Mouse (Mus musculus) bone marrow, adult 2 months (tissue): ENCODE measurements at regions not wholly inside any gene's neighbourhood (a gene's known extent, or its start where the extent isn't known, plus 50 kb on each side); places are given as distances from the start of the nearest gene placed in this dataset.

Source experiments
- H3K27ac ChIP-seq: fragments of 200-500 bp; 2 replicates; pipeline ENCODE4 v1.5.1; 2012; ENCODE audit warnings: low read depth, mild to moderate bottlenecking, control low read depth, inconsistent platforms, low read length; ENCODE audit not compliant: control insufficient read depth, poor library complexity, insufficient read depth
- H3K4me1 ChIP-seq: fragments of 200-500 bp; 2 replicates; pipeline ENCODE4 v1.6.1; 2011; ENCODE audit warnings: low read length; ENCODE audit not compliant: control insufficient read depth, insufficient read depth
- H3K4me3 ChIP-seq: fragments of 200-500 bp; replicated peaks from 2 replicates; pipeline ENCODE3; 2011; ENCODE audit warnings: mild to moderate bottlenecking, low read depth, low read length, control low read depth; ENCODE audit not compliant: control insufficient read depth
- CTCF ChIP-seq: fragments of 200-500 bp; IDR thresholded peaks from 2 replicates; pipeline ENCODE4 v1.5.1; 2011; ENCODE audit warnings: low read length, control low read depth; ENCODE audit not compliant: control insufficient read depth, insufficient read depth
- POLR2A ChIP-seq: fragments of 200-500 bp; IDR thresholded peaks from 2 replicates; pipeline ENCODE4 v1.6.1; 2011; ENCODE audit warnings: low read depth, mild to moderate bottlenecking, control low read depth, low read length, borderline replicate concordance; ENCODE audit not compliant: control insufficient read depth
- WGBS: fragments of 180-500 bp; shearing (Covaris S2); methylation state at CpG from one replicate; pipeline ENCODE4 v1.1.7; 2018; 5-methylcytosine and 5-hydroxymethylcytosine counted together

DNA sequence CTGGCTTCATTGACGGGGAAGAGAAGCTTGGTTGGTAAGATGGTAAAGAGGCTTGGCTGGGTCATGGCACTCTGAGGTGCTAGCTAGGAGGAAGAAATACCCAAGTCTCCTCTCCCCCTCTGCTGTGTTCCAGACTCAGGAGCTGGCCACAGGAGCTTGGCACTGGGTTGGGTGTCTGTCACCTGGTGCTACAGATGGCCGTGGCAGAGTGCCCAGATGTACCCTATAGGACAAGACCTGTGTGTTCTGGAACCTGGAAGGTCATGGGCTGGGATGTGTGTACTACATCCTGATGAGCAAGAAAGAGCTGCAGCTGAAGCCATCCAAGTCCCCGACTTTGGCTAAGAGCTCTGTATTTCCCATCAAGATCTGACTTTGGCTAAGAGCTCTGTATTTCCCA, 72.4 kb downstream of the Nupl2 start:
- TF ChIP-seq CTCF (no peak), POLR2A (no peak)
- H3K4me3 ChIP-seq = no peak overlapping the region
- no peak overlapping the region for H3K27ac ChIP-seq
- WGBS = 69% methylated on average over 3 of the region's 3 CpGs
- no peaks in the 10 kb centered on the region for H3K4me1 ChIP-seq

DNA sequence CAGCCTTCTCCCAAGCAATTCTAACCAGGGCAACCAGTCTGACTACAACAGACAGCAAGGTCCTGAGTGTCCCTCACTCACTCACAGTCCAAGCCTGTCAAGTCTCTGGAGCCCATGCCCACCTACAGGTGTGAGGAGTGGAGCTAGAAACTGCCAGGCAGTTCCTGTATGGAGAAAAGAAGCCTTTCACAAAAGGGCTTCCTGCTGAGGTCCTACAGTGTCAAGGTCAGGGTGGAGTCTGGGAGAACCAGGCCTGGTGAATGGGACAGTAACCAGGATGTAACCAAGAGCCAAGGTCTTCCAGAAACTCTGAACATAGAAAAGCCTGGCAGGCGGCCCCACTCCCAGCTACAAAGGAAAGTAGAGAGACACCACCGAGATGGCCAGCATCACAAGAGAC, 74.2 kb downstream of the Nupl2 start:
- H3K4me3 ChIP-seq = no peak overlapping the region
- WGBS = 64% methylated on average over 2 of the region's 2 CpGs
- H3K27ac ChIP-seq = no peak overlapping the region
- TF ChIP-seq CTCF = no peak
- no peak for TF ChIP-seq POLR2A
- no peaks in the 10 kb centered on the region for H3K4me1 ChIP-seq

DNA sequence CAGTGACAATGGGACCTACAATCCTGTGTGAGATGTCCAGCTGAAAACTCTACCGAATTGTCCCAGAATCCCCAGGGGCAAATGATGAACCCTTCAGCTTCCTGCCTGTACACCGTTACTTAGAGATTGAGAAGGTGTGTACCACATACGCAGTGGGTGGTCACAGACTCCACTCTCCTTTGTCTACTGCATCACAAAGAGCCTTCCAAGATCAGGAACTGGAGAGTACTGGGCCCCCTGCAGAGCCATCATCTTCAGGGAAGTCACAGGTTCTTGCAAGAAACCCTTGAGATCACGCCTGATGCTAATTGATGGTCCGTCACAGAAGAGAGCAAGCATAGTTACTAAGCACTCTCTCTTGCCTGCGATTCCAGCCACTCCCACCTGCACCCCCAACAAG, 79.4 kb downstream of the Nupl2 start:
- WGBS = 77% methylated on average over 6 of the region's 6 CpGs
- H3K4me1 ChIP-seq = no peaks in the 10 kb centered on the region

DNA sequence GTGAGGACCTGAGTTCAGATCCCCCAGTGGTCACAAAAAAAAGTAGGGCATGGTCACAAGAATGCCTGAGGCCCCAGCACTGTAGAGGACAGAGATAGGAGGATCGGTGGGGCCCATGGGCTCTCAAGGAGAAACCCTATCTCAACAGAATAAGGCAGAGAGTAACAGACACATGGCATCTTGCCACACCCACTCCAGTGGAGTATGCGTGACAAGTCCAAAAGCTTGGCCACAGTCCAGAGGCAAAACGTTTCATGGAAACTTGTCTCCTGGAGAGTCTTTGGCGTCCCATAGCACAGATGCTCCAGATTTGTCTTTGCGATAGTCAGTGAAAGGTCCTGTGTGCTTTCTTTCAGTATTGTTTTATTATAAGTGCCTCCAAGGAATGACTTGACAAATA, 90.7 kb downstream of the Nupl2 start:
- Histone ChIP-seq H3K4me3 (no peak overlapping the region), H3K27ac (no peak overlapping the region), H3K4me1 (no peaks in the 10 kb centered on the region)
- TF ChIP-seq POLR2A = no peak
- no peak for TF ChIP-seq CTCF
- WGBS = 75% methylated on average over 5 of the region's 5 CpGs

More for the DNA sequence above, 79.4 kb downstream of the Nupl2 start:
- Histone ChIP-seq H3K27ac (no peak overlapping the region), H3K4me3 (no peak overlapping the region)
- TF ChIP-seq POLR2A (no peak), CTCF (no peak)

DNA sequence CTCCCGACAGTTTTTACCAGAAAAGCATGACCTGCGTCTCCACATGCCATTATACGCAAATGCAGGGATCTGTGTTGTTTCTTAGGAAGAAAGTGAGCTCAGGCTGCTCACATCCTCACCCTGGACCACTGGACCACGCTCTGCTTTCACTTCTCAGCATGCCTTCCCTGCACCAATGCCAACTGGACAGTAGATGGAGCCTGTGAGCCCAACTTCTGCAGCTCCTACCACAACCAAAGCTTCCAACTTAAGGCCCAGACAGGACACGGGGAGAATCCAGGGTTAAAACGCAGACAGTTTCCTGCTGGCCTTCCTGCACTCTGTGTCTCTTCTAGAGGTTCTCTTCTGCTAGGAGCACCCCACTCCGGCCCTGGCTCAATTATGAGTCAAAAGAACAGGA, 90.3 kb downstream of the Kcnh2 start:
- TF ChIP-seq CTCF = peak; percentile 86
- TF ChIP-seq POLR2A = no peak
- no peak overlapping the region for H3K4me3 ChIP-seq
- no peaks in the 10 kb centered on the region for H3K4me1 ChIP-seq
- H3K27ac ChIP-seq = no peak overlapping the region
- WGBS = 9% methylated on average over 7 of the region's 7 CpGs

DNA sequence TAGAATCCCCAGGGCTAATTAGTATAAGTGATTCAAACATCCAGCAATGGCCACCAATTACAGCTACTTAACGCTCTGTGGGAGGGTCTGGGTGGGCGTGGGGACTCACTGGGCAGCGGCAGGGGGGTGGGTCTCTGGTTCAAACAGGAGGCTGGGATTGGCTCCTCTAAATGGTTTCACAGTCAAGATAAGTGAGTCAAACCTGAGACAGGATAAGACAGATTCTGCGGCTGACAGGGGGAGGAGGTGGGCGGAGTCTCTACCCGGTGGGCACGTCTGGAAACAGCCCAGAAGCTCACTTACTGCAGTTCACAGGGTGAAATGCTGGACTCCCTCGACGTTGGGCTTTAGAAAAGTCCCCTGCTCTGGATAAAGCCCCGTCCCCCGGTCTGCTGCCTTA, 89.3 kb downstream of the Kcnh2 start:
- Histone ChIP-seq H3K4me3 (no peak overlapping the region), H3K4me1 (no peaks in the 10 kb centered on the region), H3K27ac (no peak overlapping the region)
- WGBS = 22% methylated on average over 11 of the region's 11 CpGs
- TF ChIP-seq POLR2A = no peak
- no peak for TF ChIP-seq CTCF

DNA sequence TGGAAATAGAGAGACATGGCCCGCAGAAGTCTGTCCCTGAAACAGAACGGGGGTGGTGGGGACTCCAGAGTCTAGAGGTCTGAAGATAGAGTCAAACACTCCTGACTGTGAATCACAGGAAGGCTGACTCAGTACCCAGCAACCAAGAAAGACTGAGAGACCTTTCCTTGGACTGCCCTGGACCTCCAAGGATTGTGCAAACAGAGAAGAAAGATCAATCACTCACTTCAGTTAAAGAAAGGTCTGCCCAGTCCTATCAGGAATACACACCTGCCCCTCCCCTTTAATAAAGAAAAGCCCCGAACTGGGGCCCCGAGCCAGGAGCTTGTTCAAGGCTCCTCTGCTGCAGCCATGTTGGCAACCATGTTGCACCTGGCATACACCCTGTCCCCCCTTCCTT, 87.3 kb downstream of the Kcnh2 start:
- TF ChIP-seq CTCF (no peak), POLR2A (no peak)
- Histone ChIP-seq H3K27ac (no peak overlapping the region), H3K4me3 (no peak overlapping the region), H3K4me1 (no peaks in the 10 kb centered on the region)
- WGBS = 57% methylated on average over 4 of the region's 4 CpGs

DNA sequence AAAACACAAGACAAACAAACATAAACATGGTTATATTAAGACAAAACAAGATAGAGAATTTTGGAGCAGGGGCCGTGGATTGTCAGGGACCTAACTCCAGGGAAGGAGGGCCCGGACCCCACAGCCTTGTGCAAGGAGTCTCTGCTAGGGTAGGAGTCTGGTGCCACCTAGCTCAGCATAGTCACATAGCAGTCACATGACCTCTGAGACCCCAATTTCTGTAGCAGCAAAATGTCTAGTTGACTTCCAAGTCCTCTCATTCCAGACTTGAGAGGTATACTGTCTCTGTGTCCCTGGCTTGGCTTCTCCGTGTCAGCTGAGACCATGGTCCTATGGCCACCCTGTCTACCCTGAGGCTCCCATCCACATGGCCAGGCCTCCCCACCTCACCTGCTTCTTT, 86.0 kb downstream of the Kcnh2 start:
- TF ChIP-seq CTCF (no peak), POLR2A (no peak)
- Histone ChIP-seq H3K27ac (no peak overlapping the region), H3K4me3 (no peak overlapping the region), H3K4me1 (no peaks in the 10 kb centered on the region)
- 77% methylated on average over 3 of the region's 3 CpGs for WGBS

DNA sequence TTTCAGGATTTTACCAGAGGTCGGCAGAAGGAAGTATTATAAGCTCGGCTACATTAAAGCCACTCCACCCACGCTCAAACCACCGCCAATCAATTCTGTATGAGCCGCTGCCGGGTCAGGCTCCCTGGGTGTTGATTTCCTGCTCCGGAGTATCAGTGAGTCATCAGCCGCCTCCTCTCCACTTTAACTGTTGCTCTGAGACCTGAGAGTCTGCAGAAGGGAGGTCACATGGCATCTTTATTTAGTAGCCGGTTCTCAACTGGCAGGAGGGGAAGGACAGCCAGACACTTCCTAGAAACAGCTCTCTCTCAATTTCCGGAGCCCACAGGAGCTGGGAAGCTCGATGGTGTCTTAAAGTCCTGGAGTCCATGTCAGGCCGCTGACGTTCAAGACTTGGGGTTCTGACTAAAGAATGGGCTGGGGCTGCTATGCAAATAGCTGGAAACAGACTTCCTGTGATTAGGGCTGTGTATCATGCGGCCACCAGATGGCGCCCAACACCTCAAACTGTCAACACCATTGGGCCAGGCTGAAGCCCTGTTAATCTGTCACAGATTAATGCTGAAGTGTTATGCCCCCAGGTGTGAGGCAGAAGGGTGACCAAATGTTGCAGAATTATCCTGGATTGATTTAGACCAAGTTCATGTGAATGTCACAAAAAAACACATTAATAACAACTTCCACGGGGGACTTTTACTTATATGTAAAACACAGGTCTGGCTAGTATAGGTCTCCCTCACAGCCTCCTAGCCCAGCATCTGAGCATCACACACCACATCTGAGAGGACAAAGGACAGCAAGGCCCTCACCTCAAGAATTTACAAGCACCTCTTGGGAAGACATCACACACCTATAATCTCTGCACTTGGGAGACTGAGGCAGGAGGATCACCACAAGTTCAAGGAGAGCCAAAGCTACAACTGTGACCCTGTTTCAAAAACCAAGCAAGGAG, 84.8 kb downstream of the Kcnh2 start:
- Histone ChIP-seq H3K27ac (peak overlapping the region; percentile 65), H3K4me1 (no peaks in the 10 kb centered on the region), H3K4me3 (peak overlapping the region; percentile 43)
- 3% methylated on average over 16 of the region's 16 CpGs for WGBS
- peak; percentile 92 for TF ChIP-seq CTCF
- no peak for TF ChIP-seq POLR2A
